Mouse (Mus musculus) bone marrow macrophage, adult 2 months (primary cell): ENCODE measurements around the gene Chrm3. TPM values are rescaled to one million over a fixed set of nuclear protein-coding genes. Genes with fewer than 3 reads are reported as not detected.

ENCODE experiments used
- H3K27ac ChIP-seq: 2 replicates; pipeline ENCODE4 v1.5.1; 2012; ENCODE audit warnings: low read depth, low read length; ENCODE audit not compliant: insufficient read depth
- H3K4me1 ChIP-seq: 2 replicates; pipeline ENCODE4 v1.6.1; 2012; ENCODE audit warnings: low read length; ENCODE audit not compliant: control insufficient read depth, insufficient read depth
- H3K4me3 ChIP-seq: 2 replicates; pipeline ENCODE4 v1.5.1; 2012; ENCODE audit warnings: mild to moderate bottlenecking, low read length, moderate library complexity; ENCODE audit not compliant: insufficient read depth
- CTCF ChIP-seq: IDR thresholded peaks from 2 replicates; pipeline ENCODE4 v1.5.1; 2012; ENCODE audit warnings: low read depth, mild to moderate bottlenecking, low read length, moderate library complexity
- POLR2A ChIP-seq: IDR thresholded peaks from 2 replicates; pipeline ENCODE4 v1.6.1; 2012; ENCODE audit warnings: mild to moderate bottlenecking, low read depth, low read length, borderline replicate concordance
- polyA plus RNA-seq: library from polyadenylated mRNA; stranded (reverse); fragments of >200 nt; gene quantifications from 2 replicates; pipeline ENCODE4 v1.2.4, GENCODE M21; 2012; ENCODE audit not compliant: missing spikeins, insufficient read depth, insufficient read length

Gene Chrm3
- polyA plus RNA-seq, 1 experiment = not detected

DNA sequence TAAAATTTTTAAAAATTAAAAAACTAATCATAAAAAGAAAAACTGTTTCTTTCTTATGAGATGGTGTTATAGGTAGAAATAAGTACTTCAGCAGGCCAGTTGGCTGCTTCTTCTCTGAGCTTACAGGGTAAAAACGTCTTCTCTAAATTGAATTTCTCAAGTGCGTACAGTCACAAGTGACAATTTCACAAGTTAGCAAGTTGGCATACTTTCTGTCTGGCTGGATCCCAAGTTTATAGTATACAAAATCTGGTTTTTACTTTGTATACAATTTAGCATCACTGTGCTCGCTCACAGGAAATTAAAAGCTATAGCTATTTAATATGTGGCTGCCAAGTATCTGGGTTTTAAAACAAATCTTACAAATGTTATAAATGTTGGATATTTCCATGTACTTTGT is 172.7 kb downstream of the Chrm3 start:
- TF ChIP-seq CTCF (no peak), POLR2A (no peak)
- Histone ChIP-seq H3K4me1 (peaks cover 2% of the 10 kb centered on the region), H3K4me3 (no peak overlapping the region)

GRCm38 (mm10) chr13:10183837-10184236 is 176.8 kb downstream of the Chrm3 start:
- H3K4me1 ChIP-seq = peaks cover 2% of the 10 kb centered on the region; the same call in 1 of the 2 replicates
- no peak for TF ChIP-seq POLR2A
- no peak for TF ChIP-seq CTCF
- H3K27ac ChIP-seq = no peak overlapping the region

More for the DNA sequence above, 172.7 kb downstream of the Chrm3 start:
- no peak overlapping the region for H3K27ac ChIP-seq

GRCm38 (mm10) chr13:10182756-10183155 is 177.9 kb downstream of the Chrm3 start:
- Histone ChIP-seq H3K27ac (no peak overlapping the region), H3K4me3 (no peak overlapping the region), H3K4me1 (no peaks in the 10 kb centered on the region)
- no peak for TF ChIP-seq POLR2A
- no peak for TF ChIP-seq CTCF

More at GRCm38 (mm10) chr13:10183837-10184236, 176.8 kb downstream of the Chrm3 start:
- no peak overlapping the region for H3K4me3 ChIP-seq

GRCm38 (mm10) chr13:10170529-10170928 is 190.1 kb downstream of the Chrm3 start:
- no peak for TF ChIP-seq CTCF
- no peak for TF ChIP-seq POLR2A
- Histone ChIP-seq H3K27ac (no peak overlapping the region), H3K4me3 (no peak overlapping the region), H3K4me1 (no peaks in the 10 kb centered on the region)

- no peak overlapping the region for H3K27ac ChIP-seq
- no peak for TF ChIP-seq POLR2A
- TF ChIP-seq CTCF = no peak
- no peak overlapping the region for H3K4me3 ChIP-seq
- H3K4me1 ChIP-seq = no peaks in the 10 kb centered on the region
Observed at GRCm38 (mm10) chr13:10163354-10163753, 197.3 kb downstream of the Chrm3 start.

DNA sequence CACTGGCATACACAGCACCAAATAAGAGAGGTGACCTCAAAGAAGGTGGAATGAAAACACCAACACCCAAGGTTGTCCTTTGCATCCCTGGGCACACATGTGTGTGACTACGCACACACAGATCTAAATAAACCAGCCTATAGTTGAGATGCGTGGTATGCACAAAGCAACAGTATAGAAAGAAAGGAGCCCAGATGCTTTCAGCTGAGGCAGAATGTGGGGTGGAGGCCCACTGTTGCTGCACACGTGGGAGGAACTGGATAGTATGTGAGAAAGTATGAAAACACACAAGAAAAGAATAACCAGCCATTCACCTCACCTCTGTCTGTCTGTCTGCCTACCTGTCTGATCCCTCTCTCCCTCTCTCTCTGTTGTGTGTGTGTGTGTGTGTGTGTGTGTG is 203.2 kb downstream of the Chrm3 start:
- TF ChIP-seq POLR2A = no peak
- TF ChIP-seq CTCF = no peak
- Histone ChIP-seq H3K4me1 (no peaks in the 10 kb centered on the region), H3K4me3 (no peak overlapping the region), H3K27ac (no peak overlapping the region)

- TF ChIP-seq POLR2A = no peak
- no peak for TF ChIP-seq CTCF
- Histone ChIP-seq H3K27ac (no peak overlapping the region), H3K4me1 (no peaks in the 10 kb centered on the region), H3K4me3 (no peak overlapping the region)
Observed at GRCm38 (mm10) chr13:10140573-10140972, 220.1 kb downstream of the Chrm3 start.

DNA sequence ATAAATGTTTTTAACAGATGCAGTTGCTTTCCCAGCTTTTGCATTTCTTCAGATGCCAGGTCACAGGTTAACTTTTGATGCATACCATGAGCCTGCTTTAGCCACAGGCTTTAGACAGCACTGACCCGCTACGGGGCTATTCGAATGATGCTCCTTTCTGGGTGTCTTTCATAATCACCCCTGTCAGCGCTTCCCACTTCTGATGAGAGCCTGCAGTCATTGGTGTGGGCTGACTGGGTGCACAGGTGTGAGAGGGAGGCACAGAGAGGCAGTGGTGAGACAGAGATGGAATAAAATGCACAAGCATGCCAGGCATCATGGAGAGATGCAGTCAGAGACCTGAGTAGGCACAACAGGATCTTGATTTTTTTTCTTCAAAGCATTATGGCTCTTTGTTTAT is 221.8 kb downstream of the Chrm3 start:
- H3K4me3 ChIP-seq = no peak overlapping the region
- H3K4me1 ChIP-seq = no peaks in the 10 kb centered on the region
- no peak overlapping the region for H3K27ac ChIP-seq
- no peak for TF ChIP-seq CTCF
- TF ChIP-seq POLR2A = no peak

DNA sequence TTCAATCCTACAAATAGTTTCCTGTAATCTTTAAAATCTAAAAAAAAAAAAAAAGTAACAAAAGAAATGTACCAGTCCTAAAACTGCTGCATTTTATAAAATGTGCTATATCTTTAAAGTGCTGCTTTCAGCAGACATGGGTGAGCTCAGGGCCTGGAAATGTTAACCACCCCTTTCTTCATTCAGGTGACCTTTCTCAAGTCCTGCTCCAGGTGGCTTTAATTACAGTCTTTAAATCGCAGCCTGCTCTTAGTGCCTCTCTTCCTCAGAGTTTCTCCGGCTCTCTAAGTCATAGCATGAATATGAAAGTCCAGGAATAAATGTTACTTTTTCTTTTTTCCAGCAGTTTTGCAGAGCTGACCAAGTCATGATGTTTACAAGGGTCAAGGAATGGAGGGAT is 229.6 kb downstream of the Chrm3 start:
- Histone ChIP-seq H3K4me3 (no peak overlapping the region), H3K27ac (no peak overlapping the region), H3K4me1 (no peaks in the 10 kb centered on the region)
- TF ChIP-seq POLR2A (no peak), CTCF (no peak)

DNA sequence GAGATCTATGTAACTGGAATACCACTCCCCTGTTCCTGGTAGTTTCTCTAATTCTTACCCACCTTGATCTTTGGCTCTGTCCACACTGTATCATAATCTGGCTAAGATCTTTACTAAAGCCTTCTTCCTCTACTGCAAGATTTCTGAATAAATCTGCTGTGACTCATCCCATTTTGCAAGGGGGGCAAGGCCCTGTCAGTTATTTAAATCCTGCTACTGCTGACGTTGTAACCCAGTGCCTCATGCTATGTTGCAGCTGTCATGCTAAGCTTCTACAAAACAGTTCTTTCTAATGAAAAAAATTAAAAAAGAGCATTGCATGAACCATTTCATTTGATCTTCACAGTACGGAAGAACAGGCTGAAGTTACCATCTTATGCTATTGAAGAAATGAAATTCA is 248.4 kb downstream of the Chrm3 start:
- no peak for TF ChIP-seq POLR2A
- Histone ChIP-seq H3K27ac (peak overlapping the region; percentile 8; the same call in 1 of the 2 replicates), H3K4me1 (peaks cover 33% of the 10 kb centered on the region), H3K4me3 (no peak overlapping the region)

GRCm38 (mm10) chr13:10109542-10109941 is 251.1 kb downstream of the Chrm3 start:
- Histone ChIP-seq H3K4me3 (peak overlapping the region; percentile 44), H3K4me1 (peaks cover 42% of the 10 kb centered on the region), H3K27ac (peak overlapping the region; percentile 90)
- TF ChIP-seq POLR2A (no peak), CTCF (no peak)

DNA sequence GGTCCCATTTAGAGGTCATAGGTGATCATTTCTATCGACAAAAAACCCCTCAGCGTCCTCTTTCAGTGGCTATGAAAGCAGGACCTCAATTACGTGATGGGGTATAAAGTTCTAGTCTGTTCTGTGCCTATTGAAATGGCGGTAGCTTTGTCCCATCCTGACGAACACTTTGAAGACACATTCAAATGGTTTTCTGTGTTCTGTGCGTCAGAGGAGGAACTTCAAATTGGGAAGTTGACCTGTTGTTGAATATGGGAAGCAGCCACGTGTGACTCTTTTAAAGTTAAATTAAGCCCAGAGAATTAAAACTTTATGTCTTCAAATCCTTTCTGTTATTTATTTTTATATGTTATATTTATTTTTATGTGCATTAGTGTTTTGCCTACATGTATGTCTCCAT is 253.3 kb downstream of the Chrm3 start:
- TF ChIP-seq POLR2A (no peak), CTCF (no peak)
- H3K4me1 ChIP-seq = peaks cover 35% of the 10 kb centered on the region
- peak overlapping the region; percentile 8; the same call in 1 of the 2 replicates for H3K27ac ChIP-seq
- H3K4me3 ChIP-seq = no peak overlapping the region
